Mouse (Mus musculus) hematopoietic stem cell, adult 5-6 weeks (primary cell): Measurements from ENCODE around the gene Rab3d. TPM values are rescaled to one million over a fixed set of nuclear protein-coding genes. Genes with fewer than 3 reads are reported as not detected.

ENCODE experiments used
- ATAC-seq, 2 experiments: fragments of 125-278 bp in 1 of 2; replicated peaks in 1 of 2; 2 replicates each; pipeline ENCODE4 v1.8.0; 2016 to 2017; ENCODE audit warnings: inconsistent platforms in 2 of 2, mild to moderate bottlenecking in 2 of 2, moderate number of reproducible peaks in 2 of 2, low read depth in 1 of 2, moderate TSS enrichment in 1 of 2; ENCODE audit not compliant: low FRiP score in 2 of 2, poor library complexity in 2 of 2, severe bottlenecking in 2 of 2, insufficient read depth in 1 of 2, low TSS enrichment in 1 of 2
- total RNA-seq: library from RNA; stranded (forward); fragments of 172-1452, 232-1000 nt; gene quantifications from 2 replicates; pipeline ENCODE4 v1.2.3, GENCODE M21; 2017

The Rab3d gene
- total RNA-seq, 1 experiment from 2014 or later, result 13.5 TPM

DNA sequence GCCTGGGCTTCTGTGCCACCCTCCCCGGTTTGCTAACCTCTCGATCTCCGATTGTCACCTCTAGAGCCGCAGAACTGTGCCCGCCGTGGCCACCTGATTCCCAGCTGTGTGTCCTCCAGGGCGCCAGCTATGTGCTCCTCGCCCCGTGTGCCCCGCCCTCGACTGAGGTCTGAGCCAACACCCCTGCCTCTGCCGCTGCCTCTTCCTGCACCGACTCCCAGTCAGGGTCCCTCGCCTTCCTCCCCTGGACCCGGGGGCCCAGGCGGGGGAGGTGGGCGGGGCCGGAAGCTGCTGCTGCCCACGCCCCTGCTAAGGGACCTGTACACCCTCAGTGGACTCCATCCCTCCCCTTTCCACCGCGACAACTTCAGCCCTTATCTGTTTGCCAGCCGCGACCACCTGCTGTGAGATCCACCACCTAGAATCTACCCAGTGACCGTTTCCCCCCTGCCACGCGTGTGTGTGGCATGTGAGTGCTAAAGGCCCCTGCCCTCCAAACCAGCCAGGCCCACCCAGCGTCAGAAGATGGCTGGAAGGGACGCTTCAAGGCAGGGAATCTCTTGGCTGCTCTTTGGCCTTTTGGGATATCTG, 29.6 kb upstream of the Rab3d start:
- ATAC-seq, result peak in 1 of 2 experiments; percentile 55; a peak in 1 of 4 replicates

DNA sequence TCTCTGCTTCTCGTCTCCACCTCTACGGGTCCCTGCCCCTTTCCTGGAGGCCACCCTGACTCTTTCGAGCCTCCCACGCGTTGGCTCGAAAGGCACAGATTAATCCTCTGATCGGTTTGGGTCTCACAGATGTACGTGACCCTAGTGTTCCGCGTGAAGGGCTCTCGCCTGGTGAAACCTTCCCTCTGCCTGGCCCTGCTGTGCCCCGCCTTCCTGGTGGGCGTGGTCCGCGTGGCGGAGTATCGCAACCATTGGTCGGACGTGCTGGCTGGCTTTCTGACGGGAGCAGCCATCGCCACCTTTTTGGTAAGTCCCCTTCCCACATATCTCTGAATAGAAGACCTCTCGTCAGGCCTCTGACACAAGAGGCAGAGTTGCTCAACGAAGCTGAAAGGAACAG, 26.3 kb upstream of the Rab3d start:
- ATAC-seq, result no peak

DNA sequence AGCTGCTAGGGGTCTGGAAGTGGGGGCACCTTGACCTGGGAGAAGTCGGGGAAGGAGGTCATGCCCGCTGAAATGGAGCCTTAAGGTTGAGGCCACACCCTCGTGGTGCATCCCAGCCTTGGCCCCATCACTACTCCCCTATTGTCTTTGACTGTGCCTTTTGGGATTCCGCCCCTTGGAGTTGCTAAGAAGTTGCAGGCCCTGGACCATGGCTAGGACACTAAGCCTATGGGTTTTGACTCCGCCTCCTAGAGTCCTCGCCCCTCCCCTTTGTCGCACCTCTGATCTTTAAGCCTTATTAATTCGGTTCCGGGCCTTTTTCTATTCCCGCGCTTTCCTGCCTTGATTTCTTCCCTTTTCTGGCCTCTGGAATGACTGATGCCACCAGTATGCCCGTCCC, 25.6 kb upstream of the Rab3d start:
- no peak for ATAC-seq

DNA sequence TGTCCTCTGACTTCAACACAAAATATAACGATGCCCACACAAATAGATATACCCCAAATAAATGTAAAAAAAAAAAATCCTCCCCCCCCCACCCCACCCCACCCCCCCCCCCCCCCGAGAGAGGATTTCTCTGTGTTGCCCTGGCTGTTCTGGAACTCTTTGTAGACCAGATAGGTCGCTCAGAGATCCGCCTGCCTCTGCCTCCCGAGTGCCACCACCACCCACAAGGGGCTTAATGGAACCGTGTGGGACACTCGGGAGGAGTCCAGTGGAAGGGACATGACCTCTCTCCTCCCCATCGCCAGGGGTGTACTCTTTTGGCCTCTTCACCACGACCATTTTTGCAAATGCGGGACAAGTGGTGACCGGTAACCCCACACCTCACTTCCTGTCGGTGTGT, 25.1 kb upstream of the Rab3d start:
- ATAC-seq, result no peak

DNA sequence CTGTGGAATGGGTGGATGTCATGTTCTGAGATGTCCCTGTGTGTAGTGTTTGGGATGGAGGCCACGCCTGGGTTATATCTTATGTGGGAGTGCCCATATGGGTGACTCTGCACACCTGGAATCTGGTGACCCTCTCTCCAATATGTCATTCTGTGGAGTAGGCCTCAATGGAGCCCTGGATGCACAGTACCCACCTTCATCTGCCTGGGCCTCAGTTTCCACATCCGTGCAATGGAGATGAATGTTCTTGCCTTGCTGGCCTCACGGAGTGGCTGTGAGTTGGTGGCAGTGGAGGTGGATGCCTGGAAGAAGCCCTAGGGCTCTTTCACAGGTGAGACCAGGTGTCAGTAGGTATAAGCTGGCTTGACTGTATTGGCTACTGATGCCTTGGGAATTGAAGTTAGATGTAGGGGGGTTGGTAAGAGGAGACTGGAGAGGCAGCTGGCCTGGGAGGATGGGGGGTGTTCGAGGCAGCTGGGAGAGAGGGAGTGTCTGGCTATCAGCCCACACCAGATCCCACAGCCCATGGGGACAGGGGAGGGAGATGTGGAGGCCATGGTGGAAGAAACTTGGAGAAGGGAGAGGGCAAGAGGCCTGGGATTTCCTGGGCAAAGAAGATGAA, 20.4 kb upstream of the Rab3d start:
- ATAC-seq, result no peak

DNA sequence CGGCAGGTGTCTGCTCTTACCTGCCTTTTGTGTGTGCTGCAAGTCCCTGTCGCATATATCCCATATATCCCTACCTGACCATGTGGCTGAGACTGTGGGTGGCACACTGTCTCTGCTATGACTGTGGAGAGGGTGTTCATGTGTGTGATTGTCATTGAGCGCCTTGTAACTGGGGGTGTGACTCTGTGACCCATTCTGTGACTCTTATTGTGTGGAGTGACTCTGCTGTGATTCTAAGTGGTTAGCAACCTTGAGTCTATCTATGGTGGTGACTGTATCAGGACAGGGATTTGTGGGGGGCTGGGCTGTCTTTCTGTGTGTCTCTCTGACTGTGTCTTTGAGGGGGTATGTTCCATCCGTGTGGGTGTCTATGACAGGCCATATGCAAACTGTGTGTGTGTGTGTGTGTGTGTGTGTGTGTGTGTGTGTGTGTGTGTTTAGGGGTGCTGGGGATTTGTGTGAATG, 19.8 kb upstream of the Rab3d start:
- no peak for ATAC-seq

DNA sequence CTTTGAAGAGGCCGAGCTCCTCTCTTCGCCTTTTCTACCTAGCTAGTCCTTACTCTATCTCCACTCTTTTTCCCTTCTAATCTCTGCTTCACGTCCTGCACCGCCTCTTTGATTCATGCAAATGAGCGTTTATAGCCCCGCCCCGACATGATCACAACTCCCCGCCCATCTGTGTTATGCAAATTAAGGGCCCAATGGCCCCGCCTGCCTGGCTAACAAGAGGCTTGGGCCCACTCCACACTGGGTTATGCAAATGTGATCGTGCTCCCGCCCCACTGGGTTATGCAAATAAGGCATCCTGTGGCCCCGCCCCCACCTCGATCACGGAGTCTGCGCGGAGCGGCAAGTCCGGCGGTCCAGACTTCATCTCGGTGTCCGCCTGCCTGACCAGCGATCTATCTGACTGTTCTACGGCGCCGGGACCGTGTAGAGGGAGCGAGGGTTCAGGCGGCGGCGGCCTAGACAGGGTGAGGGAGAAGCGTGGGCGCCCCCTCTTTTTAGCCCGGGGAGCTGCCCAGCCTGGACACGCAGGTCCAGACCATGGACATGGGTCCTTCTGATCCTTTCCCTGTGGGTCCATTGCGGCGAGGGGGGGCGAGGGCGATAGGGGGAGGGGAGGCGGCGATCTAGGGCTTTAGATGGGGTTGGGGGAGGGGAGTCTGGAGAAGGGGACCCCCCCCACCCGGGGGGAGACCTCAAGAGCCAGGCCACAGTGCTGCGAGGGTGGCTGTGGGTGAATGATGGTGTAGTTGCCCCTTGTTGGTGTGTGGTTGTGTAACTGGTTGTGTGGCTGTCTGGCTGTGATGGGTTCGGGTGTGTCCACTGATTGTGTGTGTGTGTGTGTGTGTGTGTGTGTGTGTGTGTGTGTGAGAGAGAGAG, 18.9 kb upstream of the Rab3d start, which contains the start of gene Plppr2:
TSS of gene Plppr2 (plus strand) at position 342 of the 879 bp plus-strand sequence.
- ATAC-seq, result peak; percentile 84 to 97

DNA sequence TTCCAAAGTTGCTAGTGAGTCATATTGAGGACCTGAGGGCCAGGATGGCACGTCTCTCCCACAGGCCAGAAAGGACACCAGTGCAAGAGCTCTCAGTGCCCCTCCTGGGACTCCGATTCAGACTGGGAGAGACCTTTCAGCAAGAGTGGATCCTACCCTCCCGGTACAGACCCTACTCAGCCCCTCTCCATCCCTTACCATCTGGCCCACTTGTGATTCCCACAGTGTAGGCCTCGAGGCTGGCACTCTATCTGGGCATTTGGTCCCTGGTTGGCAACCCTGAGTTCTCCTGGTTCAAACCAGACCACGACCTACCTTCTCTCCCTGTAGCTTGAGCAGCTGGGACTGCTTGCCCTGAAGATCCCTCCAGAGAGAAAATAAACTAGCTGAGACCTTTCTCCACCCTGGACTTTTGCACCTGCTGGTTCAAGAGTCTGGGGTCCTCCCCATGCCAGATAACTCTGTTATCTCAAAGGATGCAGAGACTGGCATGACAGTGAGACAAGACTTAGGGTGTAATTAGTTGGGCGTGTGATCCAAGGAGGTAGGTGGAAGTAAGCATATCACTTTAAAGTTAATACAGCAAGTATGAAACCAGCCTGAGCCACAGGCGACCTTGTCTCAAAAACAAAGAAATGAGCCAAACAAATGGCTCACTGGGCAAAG, 17.6 kb upstream of the Rab3d start:
- no peak for ATAC-seq

DNA sequence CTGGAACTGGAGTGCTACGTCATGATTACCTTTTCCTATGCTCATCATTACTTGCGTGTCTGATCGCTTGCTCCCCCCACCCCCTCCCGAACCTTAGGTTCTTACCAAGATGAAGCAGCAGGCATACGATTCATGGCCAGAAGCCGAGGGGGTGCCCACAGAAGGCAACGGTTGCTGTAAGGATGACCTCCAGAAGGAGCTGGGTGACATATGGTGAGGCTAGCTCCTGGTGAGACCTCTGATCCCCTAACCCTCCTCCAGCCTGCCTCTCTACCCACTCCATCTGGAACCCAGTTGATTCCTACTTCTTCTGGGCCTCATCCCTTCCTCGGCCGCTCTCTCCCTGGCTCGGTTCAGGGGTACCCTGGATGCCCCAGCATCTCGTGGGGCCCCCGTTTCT, 16.0 kb upstream of the Rab3d start:
- no peak for ATAC-seq

DNA sequence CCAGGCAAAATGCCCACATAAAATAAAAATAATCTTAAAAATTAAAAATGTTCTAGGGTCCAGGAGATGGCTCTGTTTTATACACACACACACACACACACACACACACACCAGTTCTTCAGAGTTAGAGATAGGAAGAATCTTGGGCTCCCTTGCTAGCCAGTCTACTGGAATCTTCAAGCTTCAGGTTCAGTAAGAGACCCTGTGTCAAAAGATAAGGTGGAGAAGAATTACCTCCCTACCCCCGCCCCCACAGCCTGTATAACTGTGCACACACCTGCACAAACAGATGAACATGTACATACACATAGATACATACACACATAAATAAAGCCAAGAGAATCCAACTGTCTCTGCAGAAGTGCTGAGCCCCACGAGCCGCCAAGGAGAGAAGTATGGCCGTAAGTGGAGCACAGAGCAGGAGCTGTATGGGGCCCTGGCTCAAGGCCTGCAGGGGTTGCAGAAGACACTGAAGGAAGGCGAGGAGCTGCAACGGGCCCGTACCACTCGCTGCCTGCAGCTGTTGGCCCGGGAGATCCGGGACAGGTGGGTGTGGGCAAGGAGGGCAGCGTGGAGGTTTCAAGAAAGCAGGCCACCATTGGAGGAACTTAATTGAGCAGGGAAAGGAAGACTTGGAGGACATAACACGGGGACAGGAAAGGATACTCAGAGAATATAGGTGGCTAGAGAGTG, 14.6 kb upstream of the Rab3d start:
- ATAC-seq, result no peak

DNA sequence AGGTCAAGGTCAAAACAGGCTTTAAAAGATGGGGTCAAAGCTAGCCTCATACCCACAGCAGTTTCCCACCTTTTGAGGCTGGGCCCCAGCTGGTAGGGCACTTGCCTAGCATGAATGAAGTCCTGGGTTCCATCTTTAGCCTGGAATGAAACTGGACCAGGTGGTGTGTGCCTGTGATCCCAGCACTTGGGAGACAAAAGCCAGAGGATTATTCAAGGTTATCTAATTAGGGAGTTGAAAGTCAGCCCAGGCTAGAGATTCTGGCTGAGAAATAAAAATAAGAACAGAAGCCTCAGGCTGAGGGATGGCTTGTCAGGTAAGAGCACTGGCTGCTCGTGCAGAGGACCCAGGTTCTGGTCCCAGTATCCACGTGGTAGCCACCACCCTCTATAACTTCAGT, 14.0 kb upstream of the Rab3d start:
- ATAC-seq, result no peak

DNA sequence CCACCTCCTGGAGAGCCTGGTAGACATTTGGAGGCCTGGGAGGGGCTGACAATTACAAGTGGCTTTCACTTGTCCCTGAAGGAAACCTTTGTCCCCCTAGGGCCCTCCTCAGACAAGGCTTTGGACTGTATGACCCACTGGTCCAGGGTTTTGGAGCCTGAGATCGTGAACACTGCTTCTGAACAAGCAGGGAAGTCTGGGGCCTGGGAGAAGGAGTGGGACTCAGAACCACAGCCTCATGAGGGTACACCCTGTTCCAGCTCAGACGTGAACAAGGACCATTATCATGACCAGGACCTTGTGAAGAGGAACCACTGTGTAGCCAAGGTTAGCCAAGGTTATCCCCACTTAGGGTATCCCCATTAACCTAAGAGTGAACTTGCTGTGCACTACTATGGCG, 11.2 kb upstream of the Rab3d start:
- no peak for ATAC-seq

DNA sequence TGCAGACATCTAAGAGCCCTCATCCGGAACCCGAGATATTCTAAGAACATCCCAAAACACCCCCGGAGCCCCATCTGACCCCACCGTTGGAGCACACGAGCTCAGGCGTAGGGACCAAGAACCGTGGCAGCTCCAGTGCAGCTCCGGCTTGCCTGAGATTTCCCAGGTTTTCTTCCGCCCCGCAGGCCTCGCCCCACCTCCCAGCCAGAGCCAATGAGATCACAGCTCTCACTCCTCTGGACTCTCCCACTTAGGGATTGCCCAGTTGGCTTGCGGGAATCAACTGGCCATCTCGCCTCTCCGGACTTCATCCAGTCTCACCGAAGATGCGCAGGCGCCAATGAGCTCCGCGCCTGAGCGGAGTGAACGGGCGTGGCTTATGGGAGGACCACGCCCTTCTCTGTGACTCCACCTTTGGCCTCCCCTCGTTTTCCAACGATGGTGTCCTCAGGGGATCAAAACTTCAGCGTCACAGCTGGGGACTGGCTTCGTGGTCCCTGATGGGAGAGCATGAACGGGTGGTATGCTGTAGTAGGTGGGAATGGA, 9.3 kb upstream of the Rab3d start, which contains the start of the genes Ccdc159 and Tmem205:
TSS of gene Ccdc159 (plus strand) at position 264 of the 546 bp plus-strand sequence.
TSS of gene Tmem205 (minus strand) at position 349 of the 546 bp plus-strand sequence.
- peak; percentile 68 to 75 for ATAC-seq

DNA sequence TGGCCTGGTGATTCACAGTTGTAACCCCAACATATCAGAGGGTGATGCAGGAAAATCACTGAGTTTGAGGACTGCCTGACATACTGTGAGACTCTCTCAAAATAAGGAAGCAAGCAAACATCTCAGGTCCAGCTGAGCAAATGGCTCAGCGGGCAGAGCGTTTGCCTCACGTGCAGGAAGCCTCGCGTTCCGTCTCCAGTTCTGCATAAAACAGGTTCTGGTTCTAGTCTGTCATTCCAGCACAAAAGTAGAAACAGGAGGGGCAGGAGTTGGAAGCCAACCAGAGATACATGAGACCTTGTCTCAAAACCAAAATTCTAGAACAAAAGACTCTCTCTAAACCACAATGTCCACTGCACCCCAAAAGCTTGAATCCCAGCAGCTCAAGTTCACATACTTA, 8.8 kb upstream of the Rab3d start:
- no peak for ATAC-seq

DNA sequence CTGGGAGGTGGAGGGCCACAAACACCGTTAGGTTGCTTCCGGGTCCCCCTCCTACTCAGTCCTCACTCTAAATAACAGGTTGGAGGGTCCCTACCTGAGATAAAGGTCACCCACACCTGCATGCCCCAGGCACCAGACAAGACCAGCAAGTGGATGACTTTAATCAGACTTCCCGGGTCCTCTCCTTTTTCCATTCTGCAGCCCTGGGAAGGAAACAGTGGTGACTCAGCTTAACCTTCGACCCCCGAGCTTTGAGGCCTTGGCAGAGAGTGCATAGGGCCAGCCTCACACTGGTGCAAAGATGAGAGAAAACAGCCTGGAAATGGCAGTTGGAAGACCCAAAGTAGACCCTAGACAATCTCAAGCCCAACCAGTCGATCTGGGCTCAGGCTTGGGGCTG, 8.2 kb upstream of the Rab3d start:
- no peak for ATAC-seq

DNA sequence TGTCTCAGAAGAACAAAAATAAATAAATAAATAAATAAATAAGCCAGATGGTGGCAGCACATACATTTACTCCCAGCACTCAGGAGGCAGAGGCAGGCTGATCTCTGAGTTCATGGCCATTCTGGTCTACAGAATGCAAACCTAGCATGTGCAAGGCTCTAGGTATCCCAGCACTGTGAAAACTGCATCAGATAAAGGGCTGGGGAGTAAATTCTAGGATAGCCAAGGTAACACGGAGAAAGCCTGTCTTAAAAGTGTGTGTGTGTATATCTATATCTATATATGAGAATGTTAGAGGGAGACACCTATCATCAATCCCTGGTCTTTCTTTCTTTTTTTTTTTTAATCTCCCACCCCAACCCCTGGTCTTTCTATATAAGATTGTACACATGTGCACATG, 7.5 kb upstream of the Rab3d start:
- no peak for ATAC-seq

DNA sequence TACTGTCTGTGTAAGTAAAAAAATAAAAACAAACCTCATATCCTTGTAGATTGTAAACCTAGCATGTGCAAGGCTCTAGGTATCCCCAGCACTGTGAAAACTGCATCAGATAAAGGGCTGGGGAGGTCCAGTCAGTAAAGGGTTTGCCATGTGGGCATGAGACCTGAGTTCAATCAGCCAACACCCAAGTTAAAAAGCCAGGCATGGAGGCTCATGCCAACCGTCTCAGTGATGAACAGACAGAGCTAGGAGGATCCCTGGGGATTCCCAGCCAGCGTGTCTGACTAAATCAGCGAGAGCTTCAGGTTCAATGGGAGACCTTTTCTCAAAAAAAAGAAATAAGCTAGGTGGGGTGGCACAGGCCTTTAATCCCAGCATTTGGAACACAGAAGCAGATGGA, 7.0 kb upstream of the Rab3d start:
- no peak for ATAC-seq
